Comparison of ENCODE assay signal across 17 mouse cellular contexts in the genomic region with DNA sequence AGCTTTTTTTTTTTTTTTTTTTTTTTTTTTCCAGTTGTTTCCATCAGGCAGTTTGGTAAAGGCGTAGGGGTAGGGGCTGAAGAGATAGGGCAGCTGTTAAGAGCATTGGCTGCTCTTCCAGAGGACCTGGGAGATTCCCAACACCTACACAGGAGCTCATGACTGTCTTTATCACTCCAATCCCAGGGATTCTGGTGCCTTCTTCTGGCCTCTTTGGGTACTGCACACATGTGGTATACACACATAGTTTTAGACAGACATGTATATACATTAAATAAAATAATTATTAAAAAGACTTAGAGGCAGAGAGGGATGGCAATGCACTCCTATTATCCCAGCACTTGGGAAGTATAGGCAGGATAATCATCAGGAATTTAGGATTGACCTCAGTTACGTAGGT. TPM values are rescaled to one million over a fixed set of nuclear protein-coding genes. Genes with fewer than 3 reads are reported as not detected.
DNase-seq lines count a peak whose midpoint lies in the region; ATAC-seq and TF ChIP-seq lines count a peak whose summit lies in the region.
"Had no signal": no experiment of that assay in that cellular context is flagged by ENCODE, and none has a peak within 500 bp of the region (broad histone marks: within the 10 kb centered on the region; RNA-seq: fewer than 3 reads in every experiment).

No protein-coding gene starts in this region.

- H3K27ac ChIP-seq in kidney, postnatal 0 days, result no peak overlapping the region
- no peak overlapping the region for H3K27ac ChIP-seq in kidney, embryonic 16.5 days (ENCODE audit: low read length)
- peak overlapping the region; percentile 80 for H3K27ac ChIP-seq in embryonic fibroblast, embryonic 13.5 days (ENCODE audit: insufficient read depth, low read length)
- H3K27ac ChIP-seq: heart, embryonic 15.5 days; liver, embryonic 15.5 days; midbrain, embryonic 13.5 days had no signal

- no peaks in the 10 kb centered on the region for H3K9me3 ChIP-seq in kidney, postnatal 0 days (replicated peaks; ENCODE audit: low read length)
- no peaks in the 10 kb centered on the region for H3K9me3 ChIP-seq in kidney, embryonic 16.5 days (ENCODE audit: low read length)
- H3K9me3 ChIP-seq: heart, embryonic 15.5 days; liver, embryonic 15.5 days; midbrain, embryonic 13.5 days had no signal

- no peak for DNase-seq in kidney, postnatal 0 days (ENCODE audit: low spot score)
- DNase-seq in 3T3-L1 (ENCODE audit: low read depth, low spot score), result peak; percentile 60
- peak; percentile 48 for DNase-seq in ES-CJ7 (ENCODE audit: low read depth, low spot score)
- no peak for DNase-seq in embryo, embryonic 10 days (ENCODE audit: low spot score)
- DNase-seq in frontal cortex, postnatal 25 days (ENCODE audit: low spot score in 2 of 2), result no peak
- DNase-seq: cerebellum, adult 2 months; left cerebral cortex, postnatal 4 days; lung, postnatal 4 days; thymus, adult 18-20 months had no signal

- ATAC-seq in kidney, postnatal 0 days (replicated peaks; ENCODE audit: low FRiP score, low read depth), result no peak
- ATAC-seq in kidney, embryonic 16.5 days (ENCODE audit: low FRiP score, low TSS enrichment), result no peak
- ATAC-seq: forebrain, embryonic 14.5 days; inflammation-experienced regulatory T-cells, adult 6 months; midbrain, embryonic 13.5 days had no signal

- no peak overlapping the region for H3K4me3 ChIP-seq in kidney, postnatal 0 days (replicated peaks; ENCODE audit: low read depth, low read length)
- no peak overlapping the region for H3K4me3 ChIP-seq in kidney, embryonic 16.5 days (ENCODE audit: low read length)
- no peak overlapping the region for H3K4me3 ChIP-seq in embryonic fibroblast, embryonic 13.5 days (ENCODE audit: insufficient read depth, low read length)
- H3K4me3 ChIP-seq: heart, embryonic 15.5 days; liver, embryonic 15.5 days; midbrain, embryonic 13.5 days had no signal

- H3K27me3 ChIP-seq in kidney, postnatal 0 days (ENCODE audit: insufficient read depth, low read length), result no peaks in the 10 kb centered on the region
- no peaks in the 10 kb centered on the region for H3K27me3 ChIP-seq in kidney, embryonic 16.5 days (ENCODE audit: insufficient read depth, low read length)
- H3K27me3 ChIP-seq: heart, embryonic 15.5 days; liver, embryonic 15.5 days; midbrain, embryonic 13.5 days had no signal

- H3K4me2 ChIP-seq in kidney, postnatal 0 days (ENCODE audit: low read length), result no peak overlapping the region
- no peak overlapping the region for H3K4me2 ChIP-seq in kidney, embryonic 16.5 days (replicated peaks; ENCODE audit: low read depth, low read length)
- H3K4me2 ChIP-seq: heart, embryonic 15.5 days; liver, embryonic 15.5 days; midbrain, embryonic 13.5 days had no signal

- H3K36me3 ChIP-seq in kidney, postnatal 0 days (ENCODE audit: insufficient read depth, low read length), result peaks cover 23% of the 10 kb centered on the region
- peaks cover 36% of the 10 kb centered on the region for H3K36me3 ChIP-seq in kidney, embryonic 16.5 days (ENCODE audit: insufficient read depth, low read length)

- 92% methylated on average over 2 of the region's 2 CpGs for WGBS in kidney, postnatal 0 days
- WGBS in kidney, embryonic 16.5 days, result 94% methylated on average over 2 of the region's 2 CpGs

- TF ChIP-seq CTCF in kidney, postnatal 0 days (IDR thresholded peaks at IDR 0.05; ENCODE audit: low read depth), result peak; percentile 42; the same call in 1 of the 2 replicates
- no peak for TF ChIP-seq CTCF in embryonic fibroblast, embryonic 13.5 days (IDR thresholded peaks at IDR 0.05; ENCODE audit: borderline replicate concordance, insufficient read depth, low read length)

- peaks cover 18% of the 10 kb centered on the region; the same call in 1 of the 2 replicates for H3K4me1 ChIP-seq in kidney, postnatal 0 days (replicated peaks; ENCODE audit: insufficient read depth, low read length)
- peaks cover 61% of the 10 kb centered on the region for H3K4me1 ChIP-seq in kidney, embryonic 16.5 days (ENCODE audit: insufficient read depth, low read length)
- H3K4me1 ChIP-seq in embryonic fibroblast, embryonic 13.5 days (ENCODE audit: control insufficient read depth, insufficient read depth, low read length), result peaks cover 4% of the 10 kb centered on the region; the same call in 1 of the 2 replicates
- H3K4me1 ChIP-seq: heart, embryonic 15.5 days; liver, embryonic 15.5 days had no signal

- TF ChIP-seq POLR2A in embryonic fibroblast, embryonic 13.5 days (IDR thresholded peaks at IDR 0.05; ENCODE audit: low read depth, low read length), result no peak

- no peak overlapping the region for H3K9ac ChIP-seq in kidney, postnatal 0 days (ENCODE audit: low read depth, low read length)
- no peak overlapping the region for H3K9ac ChIP-seq in kidney, embryonic 16.5 days (replicated peaks; ENCODE audit: low read length)
- H3K9ac ChIP-seq: heart, embryonic 15.5 days; liver, embryonic 15.5 days; midbrain, embryonic 13.5 days had no signal

RNA-seq across cellular contexts. Expression of a gene that starts 17.0 kb away (rescaled TPM):
- 0.47 and 0.65 TPM in 2 replicates for polyA plus RNA-seq in kidney, postnatal 0 days (2015; fragmentation: Nextera tagmentation; extraction: Ambion mirVana)
- 0.30 and 0.67 TPM in 2 replicates for polyA plus RNA-seq in kidney, embryonic 16.5 days (2015; fragmentation: Nextera tagmentation; extraction: Ambion mirVana)
- polyA plus RNA-seq in embryonic fibroblast, embryonic 13.5 days (2011; ENCODE audit: insufficient read length, low read depth, missing spikeins), result 0.40 TPM in 1 of 2 replicates, not detected in the other
- polyA plus RNA-seq: inflammation-experienced regulatory T-cells, adult 6 months; urinary bladder, adult 2 months had no signal

RNA-seq across cellular contexts. Expression of a gene that starts 20.9 kb away (rescaled TPM):
- polyA plus RNA-seq in kidney, postnatal 0 days (2015; fragmentation: Nextera tagmentation; extraction: Ambion mirVana), result 237 and 263 TPM in 2 replicates
- 324 and 333 TPM in 2 replicates for polyA plus RNA-seq in kidney, embryonic 16.5 days (2015; fragmentation: Nextera tagmentation; extraction: Ambion mirVana)
- polyA plus RNA-seq in embryonic fibroblast, embryonic 13.5 days (2011; ENCODE audit: insufficient read length, low read depth, missing spikeins), result 141 and 143 TPM in 2 replicates

RNA-seq across cellular contexts. Expression of a gene that starts 35.2 kb away (rescaled TPM):
- 1.9 and 2.8 TPM in 2 replicates for polyA plus RNA-seq in kidney, postnatal 0 days (2015; fragmentation: Nextera tagmentation; extraction: Ambion mirVana)
- 3.8 and 4.2 TPM in 2 replicates for polyA plus RNA-seq in kidney, embryonic 16.5 days (2015; fragmentation: Nextera tagmentation; extraction: Ambion mirVana)
- polyA plus RNA-seq in embryonic fibroblast, embryonic 13.5 days (2011; ENCODE audit: insufficient read length, low read depth, missing spikeins), result not detected in 2 replicates

RNA-seq across cellular contexts. Expression of a gene that starts 46.5 kb away (rescaled TPM):
- 11.3 and 11.8 TPM in 2 replicates for polyA plus RNA-seq in kidney, postnatal 0 days (2015; fragmentation: Nextera tagmentation; extraction: Ambion mirVana)
- polyA plus RNA-seq in kidney, embryonic 16.5 days (2015; fragmentation: Nextera tagmentation; extraction: Ambion mirVana), result 12.4 and 14.4 TPM in 2 replicates
- polyA plus RNA-seq in embryonic fibroblast, embryonic 13.5 days (2011; ENCODE audit: insufficient read length, low read depth, missing spikeins), result 25.0 and 27.6 TPM in 2 replicates
- polyA plus RNA-seq: inflammation-experienced regulatory T-cells, adult 6 months had no signal

RNA-seq across cellular contexts. Expression of a gene that starts 53.1 kb away (rescaled TPM):
- 705 and 720 TPM in 2 replicates for polyA plus RNA-seq in kidney, postnatal 0 days (2015; fragmentation: Nextera tagmentation; extraction: Ambion mirVana)
- polyA plus RNA-seq in kidney, embryonic 16.5 days (2015; fragmentation: Nextera tagmentation; extraction: Ambion mirVana), result 831 and 924 TPM in 2 replicates
- polyA plus RNA-seq in embryonic fibroblast, embryonic 13.5 days (2011; ENCODE audit: insufficient read length, low read depth, missing spikeins), result 509 and 719 TPM in 2 replicates

Comparison
In these comparisons a context has a peak if more than half of its experiments do, and no peak if none do; other contexts are left out.
1. DNase-seq: peak in 3T3-L1 (single experiment) and ES-CJ7 (single experiment); none in kidney, postnatal 0 days (single experiment), embryo, embryonic 10 days (single experiment) and frontal cortex, postnatal 25 days (0 of 2).